Mouse (Mus musculus) C2C12 (cell line): ENCODE data around the gene Pigs. TPM values are rescaled to one million over a fixed set of nuclear protein-coding genes. Genes with fewer than 3 reads are reported as not detected.

Experiments used
- H3K27me3 ChIP-seq: one replicate; pipeline ENCODE4 v1.6.1; 2011; ENCODE audit not compliant: control insufficient read depth, insufficient read depth, insufficient read length
- H3K36me3 ChIP-seq: one replicate; pipeline ENCODE4 v1.6.1; 2011; ENCODE audit not compliant: control insufficient read depth, insufficient read depth
- H3K4me3 ChIP-seq: one replicate; pipeline ENCODE4 v1.5.1; 2011; ENCODE audit warnings: mild to moderate bottlenecking, control low read depth; ENCODE audit not compliant: poor library complexity, insufficient read depth, severe bottlenecking
- H3K79me2 ChIP-seq: one replicate; pipeline ENCODE4 v1.6.1; 2011; ENCODE audit not compliant: control insufficient read depth, insufficient read depth
- H3K79me3 ChIP-seq: one replicate; pipeline ENCODE4 v1.6.1; 2011; ENCODE audit warnings: low read depth, control low read depth
- H3ac ChIP-seq: one replicate; pipeline ENCODE3; 2011; ENCODE audit warnings: low read depth; ENCODE audit not compliant: control insufficient read depth, insufficient read length
- CEBPB ChIP-seq: IDR thresholded peaks from one replicate; pipeline ENCODE4 v1.6.1; 2011; ENCODE audit warnings: low read depth, mild to moderate bottlenecking, control low read depth, moderate library complexity
- CTCF ChIP-seq: IDR thresholded peaks from one replicate; pipeline ENCODE4 v1.5.1; 2011; ENCODE audit not compliant: control insufficient read depth, insufficient read depth, insufficient read length
- FOSL1 ChIP-seq: IDR thresholded peaks from one replicate; pipeline ENCODE4 v1.8.0; 2011; ENCODE audit warnings: mild to moderate bottlenecking, low read length; ENCODE audit not compliant: poor library complexity, insufficient read depth, severe bottlenecking
- MAX ChIP-seq: IDR thresholded peaks from one replicate; pipeline ENCODE4 v1.6.1; 2011; ENCODE audit warnings: mild to moderate bottlenecking, control low read depth
- MYOD1 ChIP-seq: IDR thresholded peaks from one replicate; pipeline ENCODE4 v1.6.1; 2011; ENCODE audit warnings: low read depth; ENCODE audit not compliant: control insufficient read depth, insufficient read length
- MYOG ChIP-seq: IDR thresholded peaks from one replicate; pipeline ENCODE4 v1.6.1; 2011; ENCODE audit not compliant: control insufficient read depth, insufficient read length; ENCODE audit errors: extremely low read depth
- USF1 ChIP-seq: IDR thresholded peaks from one replicate; pipeline ENCODE4 v1.6.1; 2011; ENCODE audit warnings: low read depth, mild to moderate bottlenecking, control low read depth, moderate library complexity
- polyA plus RNA-seq: library from polyadenylated mRNA; unstranded; fragments of >200 nt; fragmentation: generic; extraction: Trizol; gene quantifications from one replicate; pipeline ENCODE4 v1.2.1, GENCODE M21; 2012; ENCODE audit warnings: missing spikeins

Pigs gene
- polyA plus RNA-seq, 1 experiment: 37.1 TPM

DNA sequence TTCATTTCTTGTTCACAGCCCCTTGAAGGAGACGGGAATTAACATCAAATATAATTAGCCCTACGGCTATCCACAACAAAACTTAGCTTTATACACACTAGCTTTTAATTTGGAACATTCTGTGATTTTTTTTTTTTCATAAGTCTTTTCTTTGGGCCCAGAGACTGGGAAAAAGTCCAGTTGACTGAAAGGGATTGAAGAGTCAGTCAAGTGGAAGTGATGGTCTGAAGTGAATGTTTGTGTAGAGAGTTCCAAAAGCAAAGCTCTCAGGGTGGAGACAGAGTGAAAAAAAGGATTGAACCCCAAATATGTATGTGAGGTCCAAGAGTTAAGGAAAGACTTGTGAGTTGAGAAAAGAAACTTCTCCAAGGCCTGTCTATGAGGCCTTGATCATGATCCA lies 9.8 kb upstream of the Pigs start:
- no peak for TF ChIP-seq CTCF
- TF ChIP-seq MAX: no peak
- TF ChIP-seq USF1: no peak
- TF ChIP-seq CEBPB: no peak
- no peak for TF ChIP-seq MYOG
- TF ChIP-seq MYOD1: no peak
- no peak for TF ChIP-seq FOSL1
- H3K27me3 ChIP-seq: no peaks in the 10 kb centered on the region
- H3K79me2 ChIP-seq: no peaks in the 10 kb centered on the region
- no peak overlapping the region for H3K4me3 ChIP-seq
- peaks cover 92% of the 10 kb centered on the region for H3K36me3 ChIP-seq
- H3K79me3 ChIP-seq: no peaks in the 10 kb centered on the region
- no peak overlapping the region for H3ac ChIP-seq

DNA sequence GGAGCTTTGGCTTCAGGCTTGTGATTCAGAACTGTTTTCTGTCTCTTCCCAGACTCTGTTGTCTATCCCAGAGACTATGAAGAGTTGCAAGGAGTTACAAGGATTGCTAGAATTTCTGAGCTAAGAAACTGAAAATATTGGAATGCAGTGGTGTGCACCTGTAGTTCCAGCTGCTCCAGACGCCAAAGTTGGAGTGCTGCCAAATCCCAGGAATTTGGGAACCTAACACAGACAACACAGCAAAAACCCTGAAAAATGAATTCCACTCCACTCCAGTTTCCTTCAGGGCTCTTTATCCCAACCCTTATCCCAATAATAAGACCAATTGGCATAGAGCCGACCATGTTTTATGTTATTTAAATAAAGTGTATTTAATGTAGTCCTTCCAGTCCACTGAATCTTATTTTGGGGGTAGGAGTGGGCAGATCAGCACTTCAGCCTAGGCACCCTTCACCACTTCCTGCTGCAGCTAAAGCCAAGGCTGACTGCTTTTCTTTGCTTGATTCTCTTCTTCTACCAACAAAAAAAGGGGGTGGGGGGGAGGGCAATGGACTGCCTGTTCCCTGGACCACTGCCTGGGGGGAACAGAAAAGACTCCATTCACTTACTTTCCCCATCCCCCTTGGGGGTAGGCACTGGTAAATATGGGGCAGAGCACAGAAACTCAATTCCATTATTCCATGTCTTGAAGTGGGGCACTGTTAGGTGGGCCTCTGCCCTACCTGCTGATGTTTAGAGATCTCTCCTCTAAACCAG lies 6.0 kb upstream of the Pigs start:
- no peaks in the 10 kb centered on the region for H3K79me2 ChIP-seq
- TF ChIP-seq CEBPB: no peak
- no peak for TF ChIP-seq USF1
- TF ChIP-seq MYOD1: no peak
- TF ChIP-seq FOSL1: no peak
- TF ChIP-seq MYOG: no peak
- no peak for TF ChIP-seq CTCF
- no peak for TF ChIP-seq MAX
- no peak overlapping the region for H3K4me3 ChIP-seq
- H3ac ChIP-seq: no peak overlapping the region
- no peaks in the 10 kb centered on the region for H3K27me3 ChIP-seq
- no peaks in the 10 kb centered on the region for H3K79me3 ChIP-seq
- peaks cover 61% of the 10 kb centered on the region for H3K36me3 ChIP-seq

DNA sequence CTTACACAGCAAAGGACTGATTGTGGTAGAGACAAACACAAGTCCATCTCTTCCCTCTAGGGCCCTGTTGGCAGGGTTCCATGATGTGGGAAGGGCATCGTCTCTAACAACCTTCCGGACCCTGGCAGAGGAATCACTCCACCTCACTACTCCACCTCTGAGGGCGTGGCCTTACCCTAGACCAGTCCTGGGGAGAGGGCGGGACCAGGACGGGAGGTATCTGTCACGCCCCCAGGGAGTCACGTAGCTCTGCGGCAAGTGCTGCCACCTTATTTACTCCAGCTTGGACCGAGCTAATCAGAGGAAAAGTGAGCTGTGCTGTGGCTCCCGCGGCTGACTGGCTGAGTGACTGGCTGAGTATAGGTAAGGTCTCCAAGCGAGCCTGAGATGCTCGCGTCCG lies 5.4 kb upstream of the Pigs start, which contains the start of gene Aldoc:
Gene Aldoc, plus strand, starts transcription at position 109 of the 400 bp plus-strand sequence.
- TF ChIP-seq MYOG (no peak), CTCF (no peak), MYOD1 (no peak), MAX (no peak), CEBPB (no peak), FOSL1 (no peak), USF1 (no peak)
- no peaks in the 10 kb centered on the region for H3K27me3 ChIP-seq
- H3ac ChIP-seq: no peak within 1 kb of the TSS
- H3K79me2 ChIP-seq: no peaks in the 10 kb centered on the region
- peaks cover 55% of the 10 kb centered on the region for H3K36me3 ChIP-seq
- H3K79me3 ChIP-seq: no peaks in the 10 kb centered on the region
- no peak within 1 kb of the TSS for H3K4me3 ChIP-seq

DNA sequence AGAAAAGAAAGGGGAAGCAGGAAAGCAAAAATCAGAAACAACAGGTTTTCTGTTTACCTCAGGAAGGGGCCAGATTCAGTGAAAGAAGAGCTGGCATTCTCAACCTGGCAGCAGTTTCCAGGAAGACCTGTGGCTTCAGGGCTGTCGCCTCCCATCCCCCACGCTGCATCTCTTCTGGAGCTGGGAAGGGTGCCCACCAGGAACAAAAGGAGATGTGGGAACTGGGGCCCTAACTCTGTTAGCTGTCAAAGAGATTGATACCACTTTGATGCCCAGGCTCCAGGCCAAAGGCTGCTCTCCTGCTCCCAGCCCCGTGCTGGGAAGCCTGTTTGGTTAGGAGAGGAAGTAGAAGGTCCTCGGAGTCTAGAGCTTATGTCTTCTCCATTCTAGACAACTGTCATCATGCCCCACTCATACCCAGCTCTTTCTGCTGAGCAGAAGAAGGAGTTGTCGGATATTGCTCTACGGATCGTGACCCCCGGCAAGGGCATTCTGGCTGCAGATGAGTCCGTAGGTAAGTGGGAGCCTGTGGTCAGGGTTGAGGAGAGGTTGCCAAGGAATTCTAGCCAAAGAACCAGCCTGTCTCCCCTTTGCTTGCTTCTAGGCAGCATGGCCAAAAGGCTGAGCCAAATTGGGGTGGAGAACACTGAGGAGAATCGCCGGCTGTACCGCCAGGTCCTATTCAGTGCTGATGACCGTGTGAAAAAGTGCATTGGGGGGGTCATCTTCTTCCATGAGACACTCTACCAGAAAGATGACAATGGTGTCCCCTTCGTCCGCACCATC lies 4.0 kb upstream of the Pigs start:
- no peaks in the 10 kb centered on the region for H3K79me2 ChIP-seq
- no peak overlapping the region for H3ac ChIP-seq
- no peaks in the 10 kb centered on the region for H3K79me3 ChIP-seq
- no peaks in the 10 kb centered on the region for H3K27me3 ChIP-seq
- TF ChIP-seq FOSL1: no peak
- TF ChIP-seq USF1: no peak
- no peak for TF ChIP-seq CEBPB
- no peak for TF ChIP-seq MYOD1
- TF ChIP-seq MYOG: no peak
- TF ChIP-seq CTCF: no peak
- TF ChIP-seq MAX: no peak
- H3K36me3 ChIP-seq: peaks cover 43% of the 10 kb centered on the region
- H3K4me3 ChIP-seq: no peak overlapping the region

- TF ChIP-seq MYOG: no peak
- Histone ChIP-seq H3K79me2 (no peaks in the 10 kb centered on the region), H3K36me3 (peaks cover 36% of the 10 kb centered on the region), H3K27me3 (no peaks in the 10 kb centered on the region), H3ac (no peak overlapping the region), H3K4me3 (no peak overlapping the region), H3K79me3 (no peaks in the 10 kb centered on the region)
Measured at GRCm38 (mm10) chr11:78324965-78325364, 3.2 kb upstream of the Pigs start.

- Histone ChIP-seq H3ac (no peak overlapping the region), H3K79me3 (peaks cover 2% of the 10 kb centered on the region), H3K4me3 (no peak overlapping the region), H3K27me3 (no peaks in the 10 kb centered on the region), H3K79me2 (no peaks in the 10 kb centered on the region), H3K36me3 (peaks cover 13% of the 10 kb centered on the region)
- TF ChIP-seq MAX: no peak
- no peak for TF ChIP-seq CEBPB
Measured at GRCm38 (mm10) chr11:78327215-78327614, 1.0 kb upstream of the Pigs start.
